Mouse (Mus musculus): Measurements from ENCODE around the gene Hoxb7. TPM values are rescaled to one million over a fixed set of nuclear protein-coding genes. Genes with fewer than 3 reads are reported as not detected.

The Hoxb7 gene
- not detected for total RNA-seq (2021)
- long read RNA-seq, experiment 1: 0 reads
- long read RNA-seq, experiment 2: 0 reads

DNA sequence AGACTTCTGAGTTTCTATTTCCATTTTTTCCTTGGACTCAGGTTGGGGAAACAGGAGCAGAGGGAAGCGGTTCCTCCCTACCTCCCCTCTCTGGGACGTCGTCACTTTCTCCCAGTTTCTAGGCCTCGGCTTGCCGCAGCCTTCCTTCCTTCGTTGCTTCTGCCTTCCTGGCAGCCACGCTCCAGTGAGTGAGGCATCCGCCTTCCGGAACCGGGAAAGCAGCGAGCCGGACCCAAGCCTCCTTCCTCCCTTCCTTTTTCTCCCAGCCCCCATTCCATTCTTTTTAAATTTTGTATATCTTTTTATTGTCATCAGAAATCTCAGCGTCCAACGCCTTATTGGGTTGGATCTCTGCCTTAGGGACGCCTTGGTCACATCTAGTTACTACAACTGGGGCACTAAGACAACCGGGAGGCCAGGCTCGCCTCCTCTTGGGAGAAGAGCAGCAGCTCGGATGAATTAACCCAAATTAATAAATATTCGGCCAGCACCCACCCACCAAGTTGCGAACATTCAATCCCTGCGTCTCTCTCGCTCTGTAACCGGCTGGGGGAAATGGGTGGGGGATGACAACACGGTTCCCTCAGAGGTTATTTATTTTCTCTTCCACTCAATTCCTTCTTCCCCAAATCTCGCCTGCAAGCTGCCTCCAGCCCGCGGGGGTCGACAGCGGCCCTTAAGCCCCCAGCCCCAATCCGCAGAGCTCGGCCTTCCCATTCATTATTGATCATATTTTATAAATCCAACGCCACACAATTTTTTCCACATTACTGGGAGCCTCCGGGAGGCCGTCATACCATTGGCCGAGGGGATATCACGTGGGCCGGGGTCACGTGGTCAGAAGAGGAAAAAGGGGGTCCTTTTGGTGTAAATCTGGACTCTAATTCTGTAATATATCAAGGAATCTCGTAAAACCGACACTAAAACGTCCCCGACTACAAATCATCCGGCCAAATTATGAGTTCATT, at the start of gene Hoxb7:
Gene Hoxb7 (plus strand): TSS at position 853 of the 968 bp plus-strand sequence.
- no peak for DNase-seq (ENCODE audit: low spot score in 2 of 2)

DNA sequence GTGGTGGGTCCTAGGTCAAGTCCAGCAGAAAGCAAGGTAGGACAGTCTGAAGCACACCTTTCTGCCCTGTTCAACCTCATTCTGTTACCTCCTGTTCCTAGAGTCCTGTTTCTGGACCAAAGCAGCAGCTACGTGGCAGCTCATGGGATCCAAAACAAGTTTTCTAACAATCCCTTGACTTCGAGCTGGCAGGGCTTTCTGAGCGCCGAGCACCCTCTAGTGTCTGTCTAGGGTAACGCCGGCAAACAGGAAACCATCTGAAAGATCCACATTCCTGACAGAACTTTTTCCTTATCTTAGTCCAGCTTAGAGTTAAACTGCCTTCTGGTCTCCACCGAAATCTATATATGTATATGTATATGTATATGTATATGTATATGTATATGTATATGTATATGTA, 46.2 kb upstream of the Hoxb7 start:
- peak; percentile 32 to 34 for DNase-seq (ENCODE audit: low spot score in 2 of 2)

DNA sequence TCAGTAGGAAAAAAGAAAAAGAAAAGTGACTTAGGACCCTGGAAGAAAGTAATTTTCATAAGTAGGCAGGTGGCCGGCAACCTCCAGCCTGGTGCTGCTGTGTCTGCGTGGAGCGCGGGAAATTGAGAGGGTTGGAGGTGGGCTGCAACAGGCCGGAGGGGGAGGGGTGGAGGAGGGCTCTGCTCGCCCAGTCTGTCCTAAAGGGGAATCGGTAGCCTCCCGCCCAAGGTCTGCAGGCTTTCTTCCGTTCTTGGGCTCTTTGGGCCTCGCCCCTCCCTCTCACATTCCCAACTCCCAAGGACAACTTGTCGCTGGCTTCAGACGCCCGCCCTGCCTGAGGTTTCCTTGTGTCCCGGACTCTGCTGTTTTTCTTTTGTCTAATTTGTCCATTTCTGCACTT, 35.5 kb upstream of the Hoxb7 start:
- no peak for DNase-seq (ENCODE audit: low spot score in 2 of 2)

DNA sequence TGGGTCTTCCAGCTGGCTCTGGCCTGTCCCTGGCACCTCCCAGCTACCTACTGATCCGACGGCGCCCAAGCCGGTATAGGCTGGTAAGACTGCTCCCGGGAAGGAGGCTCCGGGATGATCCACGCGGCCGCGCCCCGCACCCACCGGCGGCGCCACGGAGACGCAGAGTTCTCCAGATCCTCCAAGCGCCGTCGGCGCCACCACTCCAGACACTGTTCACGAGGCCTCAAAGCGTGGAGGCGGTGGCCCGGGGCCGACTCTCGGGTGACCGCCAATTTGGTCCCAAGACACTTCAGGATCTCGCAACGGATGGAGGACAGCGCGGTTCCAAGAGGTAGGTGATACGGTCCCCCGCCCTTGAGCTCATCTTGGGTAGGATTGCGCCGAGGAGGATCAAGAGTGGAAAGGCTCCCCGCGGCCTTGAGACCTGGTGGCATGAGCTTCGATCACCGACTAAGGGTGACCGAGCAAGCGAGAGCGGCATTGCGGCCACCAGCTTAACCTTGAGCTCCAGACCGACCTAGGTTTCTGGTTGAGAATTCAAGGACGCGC, 34.9 kb upstream of the Hoxb7 start:
- DNase-seq (ENCODE audit: low spot score in 2 of 2): no peak

DNA sequence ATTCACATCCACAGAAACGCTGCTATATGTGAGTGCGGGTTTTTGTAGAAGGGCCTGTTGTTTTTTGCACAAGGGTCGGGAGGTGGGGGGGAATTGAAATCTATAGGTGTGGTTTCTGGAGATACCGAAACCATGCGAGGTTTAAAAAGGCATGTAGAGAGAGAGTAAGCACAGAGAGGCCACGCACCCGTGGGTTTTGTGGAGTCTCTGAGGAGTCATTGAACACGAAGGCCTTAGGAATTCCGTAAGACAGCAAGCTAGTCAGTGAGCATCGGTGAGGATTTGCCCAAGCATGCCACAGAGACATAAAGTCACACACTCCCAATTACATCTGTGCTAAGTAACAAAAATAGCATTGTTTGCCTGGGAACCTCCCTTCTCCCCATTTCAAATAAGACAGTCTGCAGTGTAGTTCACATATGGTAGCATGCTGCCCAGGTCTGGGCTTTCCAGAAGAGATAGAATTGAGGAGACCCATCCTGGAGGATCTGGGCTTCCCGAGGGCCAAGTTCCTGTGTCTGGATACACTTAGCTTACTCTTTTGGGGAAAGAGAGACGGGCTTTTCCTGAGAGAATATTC, 33.8 kb upstream of the Hoxb7 start:
- DNase-seq (ENCODE audit: low spot score in 2 of 2): no peak

DNA sequence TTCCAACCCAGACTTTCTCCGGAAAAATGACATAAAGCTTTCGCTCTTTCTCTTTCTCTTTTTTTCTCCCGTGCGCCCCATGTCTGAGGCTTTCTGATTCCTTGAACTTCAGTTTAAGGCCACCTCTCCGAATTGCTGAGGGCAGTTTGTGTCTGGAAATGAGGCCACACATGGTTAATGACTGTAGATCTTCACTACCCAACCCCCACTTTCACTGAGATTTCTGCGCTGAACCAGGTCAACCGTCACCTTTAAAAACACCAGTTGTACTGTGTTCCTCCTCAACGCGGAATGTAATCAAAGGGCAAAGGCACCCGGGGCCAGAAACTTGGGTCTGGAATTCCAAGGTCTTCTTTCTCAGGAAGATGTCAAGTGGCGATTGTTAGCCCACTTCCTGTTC, 32.2 kb upstream of the Hoxb7 start:
- no peak for DNase-seq (ENCODE audit: low spot score in 2 of 2)

DNA sequence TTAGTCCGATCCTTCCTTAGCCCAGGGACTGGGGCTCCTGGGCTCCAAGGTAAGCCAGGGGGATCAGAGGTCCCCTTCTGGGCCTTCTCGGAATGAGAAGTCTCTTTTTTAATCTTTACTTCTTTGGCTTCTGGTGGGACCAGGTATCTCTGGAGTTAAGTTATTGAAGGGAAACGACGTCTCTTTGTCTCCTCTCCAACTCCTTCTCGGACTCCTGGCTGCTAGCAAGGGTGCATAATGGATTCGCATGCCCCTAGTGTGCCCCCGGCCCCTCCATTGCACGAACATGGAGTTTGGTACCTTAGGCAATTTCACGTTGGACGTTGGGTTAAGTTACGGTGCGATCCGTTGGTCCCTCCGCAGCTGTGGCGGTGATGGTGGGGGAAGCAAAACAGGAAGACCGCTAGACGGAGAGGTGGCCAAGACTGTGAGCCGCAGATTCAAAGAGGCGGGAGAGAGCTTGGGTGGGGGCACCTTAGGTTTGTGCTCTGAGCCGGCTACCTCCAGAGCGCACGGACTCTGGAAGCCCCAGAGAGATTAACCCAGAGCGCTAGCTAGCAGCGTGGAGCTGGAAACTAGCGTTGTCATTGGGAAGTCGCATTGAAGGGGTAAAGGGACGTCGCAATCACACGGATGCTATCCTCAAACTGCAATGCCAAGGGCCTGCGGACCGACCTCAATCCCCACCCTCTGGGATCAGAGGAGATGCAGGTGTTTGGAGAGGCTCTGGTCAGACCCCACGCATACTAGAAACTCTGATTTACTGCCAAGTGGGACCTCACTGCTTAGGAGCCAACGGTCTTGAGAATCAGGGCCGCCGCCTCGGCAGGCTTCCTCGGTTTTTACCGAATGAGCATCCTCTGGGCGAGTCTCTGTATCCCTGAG, 31.1 kb upstream of the Hoxb7 start:
- DNase-seq (ENCODE audit: low spot score in 2 of 2): no peak

DNA sequence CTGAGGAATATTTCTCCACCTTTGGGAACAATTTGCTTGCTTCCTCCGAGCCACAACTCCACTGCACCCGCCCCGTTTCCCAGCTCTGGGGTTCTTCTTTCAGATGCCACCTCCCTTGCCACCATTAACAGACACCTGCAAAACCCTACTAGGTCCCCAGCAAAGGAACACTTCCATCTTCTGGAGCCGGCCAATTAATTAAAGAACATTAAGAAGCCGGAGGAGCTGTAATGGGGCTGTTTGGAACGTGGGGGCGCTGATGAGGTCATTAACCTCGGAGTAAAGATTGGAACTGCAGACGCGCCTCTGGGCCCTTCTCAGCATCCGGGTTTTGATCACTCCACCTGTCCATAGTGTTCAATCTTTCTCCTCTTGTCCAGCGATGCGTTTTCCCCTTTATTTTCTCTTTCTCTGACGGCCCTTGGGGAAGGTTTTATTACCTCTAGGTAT, 30.4 kb upstream of the Hoxb7 start:
- DNase-seq (ENCODE audit: low spot score in 2 of 2): no peak

DNA sequence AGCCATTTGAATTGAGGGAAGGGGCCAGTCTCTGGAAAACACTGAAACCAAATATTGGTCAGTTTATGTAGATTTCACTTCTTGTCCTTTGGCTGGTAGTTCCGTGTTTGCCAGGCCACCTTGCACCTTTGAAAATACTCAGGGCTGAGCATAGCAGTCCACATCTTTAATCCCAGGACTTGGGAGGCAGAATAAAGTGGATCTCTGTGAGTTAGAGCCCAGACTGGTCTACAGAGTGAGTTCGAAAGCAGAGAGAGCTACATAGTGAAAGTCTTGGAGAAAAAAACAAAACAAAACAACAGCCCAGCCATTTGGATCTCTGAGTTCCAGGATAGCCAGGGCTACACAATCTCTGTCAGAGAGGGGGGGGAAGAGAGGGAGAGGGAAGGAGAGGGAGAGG, 29.3 kb upstream of the Hoxb7 start:
- DNase-seq (ENCODE audit: low spot score in 2 of 2): no peak

DNA sequence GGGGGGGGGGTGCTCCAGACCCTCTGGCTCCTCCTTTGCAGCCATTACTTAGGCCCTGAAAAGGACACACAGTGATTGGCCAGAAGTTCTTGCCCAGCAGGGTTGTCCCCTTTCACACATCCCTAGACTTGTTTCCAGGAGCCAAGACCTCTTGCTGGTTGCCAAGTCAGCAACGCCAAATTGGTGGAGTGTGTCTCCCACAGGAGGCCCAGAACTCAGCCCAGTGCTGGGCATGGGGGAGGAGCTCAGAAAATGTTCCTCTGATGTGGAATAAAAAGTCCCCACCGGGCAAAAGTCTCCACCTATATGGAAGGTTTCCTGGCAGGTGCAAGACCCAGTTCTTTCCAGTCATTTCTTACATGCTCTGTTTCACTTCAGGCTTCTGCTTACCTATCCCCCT, 27.4 kb upstream of the Hoxb7 start:
- no peak for DNase-seq (ENCODE audit: low spot score in 2 of 2)

DNA sequence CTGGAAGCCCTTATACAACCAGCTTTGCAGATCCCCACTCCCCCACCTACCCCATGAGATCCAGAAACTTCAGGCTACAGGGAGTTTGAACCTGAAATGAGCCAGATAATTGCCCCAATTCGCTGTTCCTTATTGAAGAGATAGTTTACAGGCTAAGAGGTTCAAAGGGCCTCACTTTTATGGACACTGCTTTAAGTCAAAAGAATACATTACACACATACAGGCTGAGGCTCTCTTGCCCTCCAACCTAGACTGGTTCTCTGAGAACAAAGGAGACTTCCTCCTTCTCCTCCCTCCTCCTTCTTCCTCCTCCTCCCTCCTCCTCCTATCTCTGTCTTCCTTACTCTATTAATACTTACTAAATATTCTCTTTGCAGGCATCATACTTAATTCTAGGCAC, 26.9 kb upstream of the Hoxb7 start:
- DNase-seq (ENCODE audit: low spot score in 2 of 2): no peak

DNA sequence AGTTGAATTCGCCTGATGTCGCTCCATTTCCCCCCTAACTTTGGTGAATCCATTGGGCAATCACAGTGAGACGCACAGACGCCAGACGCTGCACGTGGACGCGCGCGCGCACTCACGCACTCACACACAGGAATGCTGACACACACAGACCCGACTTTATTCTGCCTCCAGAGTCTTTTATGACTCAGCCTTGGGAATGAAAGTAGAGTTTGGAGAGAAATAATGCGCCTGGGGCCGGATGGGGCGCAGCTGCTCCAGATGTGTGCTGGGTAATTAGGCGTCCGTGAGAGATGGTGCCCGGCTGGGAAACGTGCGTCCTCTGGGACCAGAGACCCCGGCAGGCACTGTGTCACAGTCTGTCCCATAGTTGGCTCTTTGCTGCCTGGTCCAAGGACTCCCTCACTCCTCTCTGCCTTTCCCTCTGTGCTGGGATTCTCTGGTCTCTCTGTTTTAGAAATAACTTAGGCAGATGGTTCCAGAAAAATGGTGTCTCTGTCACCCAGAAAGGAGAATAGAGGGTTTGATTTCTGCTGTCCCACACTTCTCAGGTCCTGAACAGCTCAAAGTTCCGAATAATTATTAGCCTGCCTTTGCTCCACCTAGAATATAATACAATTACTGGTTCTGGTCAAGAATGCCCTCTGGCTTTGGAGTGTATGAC, 26.0 kb upstream of the Hoxb7 start:
- DNase-seq (ENCODE audit: low spot score in 2 of 2): no peak

DNA sequence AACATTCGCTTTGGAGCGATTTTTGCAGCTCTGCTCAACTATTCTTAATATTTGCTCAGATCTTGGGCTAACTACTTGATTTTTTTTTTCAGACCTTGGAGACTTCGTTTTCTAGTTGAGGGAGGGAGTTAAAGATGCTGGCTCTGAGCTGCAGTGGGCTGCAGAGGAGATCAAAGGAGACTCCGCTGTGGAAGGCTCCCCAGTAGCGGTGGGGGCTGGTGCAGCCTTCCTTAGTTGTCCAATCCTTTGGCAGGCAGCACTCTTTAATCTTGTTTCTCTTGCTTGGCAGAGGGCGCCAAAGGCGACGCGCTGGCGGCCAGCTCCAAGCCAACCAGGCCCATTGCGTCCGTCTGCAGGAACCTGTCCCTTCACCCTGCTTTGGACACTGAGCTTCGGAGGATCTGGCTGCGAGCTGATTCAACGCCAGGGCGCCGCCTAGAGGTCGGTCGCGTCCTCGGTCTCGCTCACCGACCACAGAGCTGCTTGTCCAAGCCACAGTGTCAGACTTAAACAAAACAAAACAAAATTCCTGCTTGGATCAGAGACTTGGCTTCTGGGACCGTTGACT, 25.0 kb upstream of the Hoxb7 start:
- DNase-seq (ENCODE audit: low spot score in 2 of 2): no peak

DNA sequence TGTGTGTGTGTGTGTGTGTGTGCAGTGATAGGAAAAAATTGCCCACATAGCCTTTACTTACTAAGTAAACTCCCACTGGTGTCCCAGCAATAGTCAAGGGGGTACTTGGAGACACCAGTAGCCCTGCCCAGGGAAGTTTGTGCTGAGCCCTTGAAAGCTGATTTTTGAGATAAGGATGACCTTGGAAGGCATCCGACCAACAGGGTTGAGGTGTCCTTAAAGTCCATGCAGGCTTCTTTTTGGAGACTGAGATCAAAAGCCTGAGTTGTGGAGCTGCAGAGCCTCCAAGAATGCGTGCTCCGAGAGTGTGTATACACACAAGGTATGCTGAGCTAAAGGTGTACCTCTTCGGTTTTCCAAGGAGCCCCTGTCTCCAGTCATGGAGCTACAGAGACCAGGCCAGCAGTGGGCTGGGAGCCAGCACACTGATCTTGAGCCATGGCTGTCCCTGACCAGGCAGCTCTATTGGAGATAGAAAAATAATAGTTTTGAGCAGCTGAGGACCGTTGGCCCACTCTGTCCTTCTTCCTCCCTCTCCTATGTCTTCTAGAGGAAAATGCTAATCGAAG, 24.1 kb upstream of the Hoxb7 start:
- DNase-seq (ENCODE audit: low spot score in 2 of 2): no peak

DNA sequence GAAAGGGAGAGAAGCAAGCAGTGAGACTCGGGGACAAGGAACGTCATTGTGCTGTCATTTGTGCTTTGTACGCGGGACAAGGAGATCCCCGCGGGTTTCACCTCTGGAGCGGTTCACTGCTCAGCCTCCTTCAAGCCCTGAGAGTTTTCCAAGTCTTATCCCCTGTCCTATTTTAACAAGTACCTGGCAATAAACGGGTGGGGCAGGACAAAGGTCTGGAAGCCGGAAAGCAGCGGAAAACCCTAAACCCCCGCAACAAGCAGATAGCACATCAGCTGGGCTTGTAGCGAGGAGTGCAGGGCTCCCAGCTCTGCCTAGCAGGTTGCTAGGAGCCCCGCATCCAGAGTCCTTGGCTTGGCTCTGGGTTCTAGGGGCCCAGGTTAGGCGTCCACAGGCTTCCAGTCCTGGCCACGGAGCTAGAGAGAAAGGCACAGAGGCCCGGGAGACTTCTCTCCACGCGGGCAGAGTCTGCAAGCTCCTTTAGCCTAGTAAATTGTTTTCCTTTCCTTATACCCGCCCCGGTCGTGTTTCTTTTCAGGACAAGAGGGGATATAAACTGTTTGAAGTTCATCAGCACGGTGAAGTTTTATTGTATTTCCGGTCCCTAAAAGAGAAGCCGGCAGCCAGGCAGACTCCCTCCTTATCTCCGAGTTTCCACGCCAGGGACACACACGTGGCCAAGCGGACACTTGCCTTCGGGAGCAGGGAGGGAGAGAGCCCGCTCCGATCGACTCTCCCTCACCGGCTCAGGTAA, 22.6 kb upstream of the Hoxb7 start:
- no peak for DNase-seq (ENCODE audit: low spot score in 2 of 2)

DNA sequence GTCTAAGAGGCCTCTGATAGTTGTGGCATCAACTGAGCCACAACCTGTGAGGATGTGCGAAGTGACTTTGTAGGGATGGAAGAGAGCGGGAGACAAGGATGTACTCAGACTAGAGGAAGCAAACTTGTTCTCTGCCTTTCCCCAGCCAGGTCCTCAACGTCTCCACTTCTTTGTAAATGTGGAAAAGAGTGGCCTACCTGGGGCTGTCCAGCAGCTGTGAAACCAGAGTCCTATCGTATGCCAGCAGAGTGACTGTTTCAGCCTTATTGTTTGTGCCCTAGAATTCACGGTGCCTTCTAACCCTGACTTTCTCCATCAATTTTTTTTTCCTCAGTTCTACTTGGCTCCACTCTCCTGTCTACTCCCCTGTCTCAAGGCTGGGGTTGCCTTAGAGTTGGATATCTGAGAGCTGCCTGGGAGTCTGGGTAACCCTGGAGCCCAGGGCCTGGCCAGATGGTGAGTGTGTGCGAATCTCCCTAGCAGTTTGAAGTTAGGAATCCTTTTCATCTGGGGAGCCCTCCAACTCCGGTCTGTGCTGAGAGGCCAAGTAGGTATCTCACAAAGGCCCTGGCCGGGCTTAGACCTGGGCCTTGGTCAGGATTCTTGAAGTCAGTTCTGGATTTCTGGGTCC, 21.9 kb upstream of the Hoxb7 start:
- no peak for DNase-seq (ENCODE audit: low spot score in 2 of 2)

DNA sequence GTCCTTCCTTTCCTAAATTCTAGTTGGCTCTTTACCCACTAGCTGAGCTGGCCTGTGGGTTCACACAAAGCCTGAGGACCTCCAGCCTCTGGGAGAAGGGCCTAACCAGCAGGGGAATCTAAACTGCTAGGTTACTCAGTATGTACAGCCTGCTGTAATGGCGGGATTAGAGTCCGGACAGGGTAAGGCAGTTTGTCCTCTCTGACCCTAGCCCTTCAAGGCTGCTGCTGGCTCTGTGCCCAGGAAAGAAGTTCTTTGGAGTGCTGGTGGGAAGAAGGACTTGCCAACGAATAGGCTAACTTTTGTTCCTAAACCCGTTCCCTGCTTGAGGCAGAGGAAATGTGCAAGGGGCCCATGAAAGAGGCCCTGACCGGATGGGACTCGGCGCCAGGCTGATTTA, 20.5 kb upstream of the Hoxb7 start:
- no peak for DNase-seq (ENCODE audit: low spot score in 2 of 2)

DNA sequence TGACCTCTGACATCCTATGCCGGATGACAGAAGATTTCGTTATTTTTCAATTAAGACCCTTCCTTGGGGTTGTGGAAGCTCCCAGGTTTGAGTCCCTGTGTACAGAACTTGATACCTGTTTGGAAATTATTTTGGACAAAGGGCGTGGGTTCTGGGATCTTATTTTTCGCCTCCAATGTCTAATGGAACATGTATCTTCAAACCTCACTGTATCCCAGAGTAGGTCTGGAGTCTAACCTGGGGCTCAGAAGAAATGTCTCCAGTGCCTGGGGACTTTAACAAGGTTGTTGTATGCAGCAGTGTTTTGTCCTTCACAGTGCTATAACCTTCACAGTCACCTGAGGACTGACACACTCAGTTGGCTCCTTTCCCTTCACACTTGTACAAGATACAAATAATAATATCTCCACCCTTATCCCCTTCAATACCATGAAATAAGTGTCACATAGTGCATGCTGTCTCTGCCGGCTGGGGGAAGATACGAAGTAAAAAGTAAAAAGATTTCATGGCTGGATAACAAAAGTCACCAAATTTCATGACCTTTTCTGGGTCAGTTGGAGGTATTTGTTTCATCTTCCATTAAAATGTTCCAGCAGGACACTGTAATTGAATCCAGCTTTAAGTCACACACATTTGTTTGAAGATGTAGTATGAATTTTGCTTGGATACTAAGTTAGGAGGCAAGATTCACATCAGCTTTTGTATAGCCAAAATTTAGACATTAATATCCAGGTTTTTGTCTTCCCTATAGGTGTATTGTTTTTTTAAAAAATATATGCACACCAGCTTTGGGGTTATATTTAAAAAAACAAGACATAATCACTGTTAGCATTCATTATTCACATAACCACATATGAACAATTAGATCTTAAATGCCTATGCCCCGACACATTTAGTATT, 19.2 kb upstream of the Hoxb7 start:
- no peak for DNase-seq (ENCODE audit: low spot score in 2 of 2)
